Mouse (Mus musculus) adrenal gland, adult (tissue): ENCODE data around the gene Selplg.

ENCODE experiments used
- DNase-seq, 2 experiments: peaks; one replicate each; pipeline ENCODE4 v3.0.0; 2022 to 2023; ENCODE audit warnings: low spot score in 1 of 2; ENCODE audit not compliant: inconsistent age in 2 of 2

Selplg gene

GRCm38 (mm10) chr5:113772905-113773519, 59.4 kb downstream of the Selplg start:
- no peak for DNase-seq

- DNase-seq: peak; percentile 97
Observed at GRCm38 (mm10) chr5:113772450-113772895, 60.0 kb downstream of the Selplg start, which contains the start of the genes Sart3 and Iscu. Sart3 (minus strand) TSS chr5:113772510. Iscu (plus strand) TSS chr5:113772748.

- DNase-seq: peak; percentile 91 to 97
Observed at GRCm38 (mm10) chr5:113771213-113772162, 61.0 kb downstream of the Selplg start.

GRCm38 (mm10) chr5:113768806-113769205, 63.6 kb downstream of the Selplg start:
- DNase-seq: no peak
